Mouse (Mus musculus) liver, adult 2 months (tissue): ENCODE data around the gene Nav2. TPM values are rescaled to one million over a fixed set of nuclear protein-coding genes. Genes with fewer than 3 reads are reported as not detected.

Source experiments
- DNase-seq: peaks from one replicate; pipeline ENCODE4 v3.0.0-alpha.2; 2011; ENCODE audit warnings: low read depth, low spot score; ENCODE audit errors: extremely low read depth
- H3K27ac ChIP-seq: fragments of 200-500 bp; replicated peaks from 2 replicates; pipeline ENCODE4 v1.5.1; 2012; ENCODE audit warnings: low read depth, mild to moderate bottlenecking, control low read depth, inconsistent platforms, low read length; ENCODE audit not compliant: insufficient read depth
- H3K27me3 ChIP-seq: fragments of 200-500 bp; 2 replicates; pipeline ENCODE4 v1.6.1; 2012; ENCODE audit warnings: mild to moderate bottlenecking, moderate library complexity, low read length, inconsistent platforms; ENCODE audit not compliant: control insufficient read depth, insufficient read depth
- H3K36me3 ChIP-seq: fragments of 200-500 bp; 2 replicates; pipeline ENCODE4 v1.6.1; 2012; ENCODE audit warnings: low read length, inconsistent platforms; ENCODE audit not compliant: control insufficient read depth, insufficient read depth
- H3K4me1 ChIP-seq: fragments of 200-500 bp; 2 replicates; pipeline ENCODE4 v1.6.1; 2011; ENCODE audit warnings: low read length; ENCODE audit not compliant: control insufficient read depth, insufficient read depth
- H3K4me3 ChIP-seq: fragments of 200-500 bp; 2 replicates; pipeline ENCODE4 v1.5.1; 2011; ENCODE audit warnings: low read depth, mild to moderate bottlenecking, control low read depth, low read length, moderate library complexity; ENCODE audit not compliant: insufficient read depth
- H3K79me2 ChIP-seq: fragments of 200-500 bp; 2 replicates; pipeline ENCODE4 v1.6.1; 2012; ENCODE audit warnings: inconsistent platforms, mild to moderate bottlenecking, low read length, moderate library complexity; ENCODE audit not compliant: control insufficient read depth, insufficient read depth
- H3K9ac ChIP-seq: fragments of 200-500 bp; 2 replicates; pipeline ENCODE4 v1.6.1; 2012; ENCODE audit warnings: low read depth, mild to moderate bottlenecking, control low read depth, inconsistent platforms, low read length
- CTCF ChIP-seq: fragments of 200-500 bp; IDR thresholded peaks from 2 replicates; pipeline ENCODE4 v1.5.1; 2011; ENCODE audit warnings: low read depth, low read length, control low read depth
- POLR2A ChIP-seq: fragments of 200-500 bp; IDR thresholded peaks from 2 replicates; pipeline ENCODE4 v1.6.1; 2011; ENCODE audit warnings: low read length, control low read depth; ENCODE audit not compliant: insufficient read depth; ENCODE audit errors: extremely low read depth
- WGBS: fragments of 180-500 bp; shearing (Covaris S2); methylation state at CpG from one replicate; pipeline ENCODE4 v1.1.7; 2018; 5-methylcytosine and 5-hydroxymethylcytosine counted together
- polyA plus RNA-seq: library from polyadenylated mRNA; depleted of rRNA; stranded (reverse); fragments of >200 nt; gene quantifications from 2 replicates; pipeline ENCODE4 v1.2.3, GENCODE M21; 2012
- total RNA-seq: library from RNA; depleted of rRNA; stranded (reverse); fragments of >200 nt; gene quantifications from 2 replicates; pipeline ENCODE4 v1.2.3, GENCODE M21; 2014

Nav2 gene
- total and polyA plus RNA-seq, 2 experiments: 11.1 to 17.6 TPM

DNA sequence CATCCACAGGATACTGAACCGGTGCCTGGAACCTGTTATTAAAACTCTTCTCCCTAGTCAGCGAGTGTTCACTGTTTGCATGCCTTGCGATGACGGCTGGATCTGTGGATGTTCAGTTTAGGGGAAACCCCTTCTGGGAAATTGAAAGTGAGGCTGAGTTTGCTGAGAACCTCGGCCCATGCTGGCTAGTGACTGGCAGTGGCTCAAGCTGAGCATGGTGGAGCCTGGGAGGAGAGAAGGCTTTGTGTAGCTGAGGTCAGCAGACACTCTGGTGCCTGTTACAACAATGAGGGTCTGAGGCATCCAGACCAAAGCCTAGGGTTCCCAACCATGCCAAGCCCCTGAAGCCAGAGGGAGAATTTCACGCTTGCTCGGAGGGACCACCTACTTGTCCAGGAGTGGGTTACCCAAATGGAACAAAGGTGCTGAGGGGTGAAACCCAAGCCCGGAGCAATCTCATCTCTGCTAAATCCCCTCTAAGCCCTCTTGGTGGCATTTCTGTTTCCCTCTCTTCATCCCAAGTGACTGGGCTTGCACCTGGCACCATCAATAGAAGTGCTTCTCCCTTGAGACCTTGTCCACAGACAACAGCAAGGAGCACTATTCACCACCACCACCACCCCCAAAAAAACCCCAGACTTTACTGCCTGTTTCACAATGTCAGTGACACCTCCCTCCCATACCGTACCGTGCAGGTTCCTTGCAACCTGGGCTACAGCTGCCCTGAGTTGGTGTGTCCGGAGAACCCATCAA lies 617.0 kb downstream of the Nav2 start:
- Histone ChIP-seq H3K27me3 (no peaks in the 10 kb centered on the region), H3K9ac (peak overlapping the region; percentile 50), H3K4me3 (peak overlapping the region; percentile 30; the same call in 1 of the 2 replicates), H3K4me1 (peaks cover 48% of the 10 kb centered on the region), H3K36me3 (no peaks in the 10 kb centered on the region), H3K79me2 (peaks cover 3% of the 10 kb centered on the region; the same call in 1 of the 2 replicates), H3K27ac (peak overlapping the region; percentile 91)
- WGBS: 19% methylated on average over 11 of the region's 11 CpGs
- DNase-seq: no peak
- no peak for TF ChIP-seq POLR2A
- TF ChIP-seq CTCF: no peak

- H3K27ac ChIP-seq: peak overlapping the region; percentile 91
- WGBS: 20% methylated on average over 4 of the region's 4 CpGs
- peaks cover 46% of the 10 kb centered on the region for H3K4me1 ChIP-seq
- no peak overlapping the region; the same call in 1 of the 2 replicates for H3K9ac ChIP-seq
- no peaks in the 10 kb centered on the region for H3K36me3 ChIP-seq
- no peaks in the 10 kb centered on the region for H3K27me3 ChIP-seq
- 0 out of 2 replicates have a peak overlapping the region, but pooled peaks have one; percentile 30 for H3K4me3 ChIP-seq
- peak; percentile 78 for DNase-seq
- H3K79me2 ChIP-seq: peaks cover 7% of the 10 kb centered on the region
- TF ChIP-seq CTCF (no peak), POLR2A (no peak)
Observed at GRCm38 (mm10) chr7:49526101-49526499, 617.6 kb downstream of the Nav2 start.

DNA sequence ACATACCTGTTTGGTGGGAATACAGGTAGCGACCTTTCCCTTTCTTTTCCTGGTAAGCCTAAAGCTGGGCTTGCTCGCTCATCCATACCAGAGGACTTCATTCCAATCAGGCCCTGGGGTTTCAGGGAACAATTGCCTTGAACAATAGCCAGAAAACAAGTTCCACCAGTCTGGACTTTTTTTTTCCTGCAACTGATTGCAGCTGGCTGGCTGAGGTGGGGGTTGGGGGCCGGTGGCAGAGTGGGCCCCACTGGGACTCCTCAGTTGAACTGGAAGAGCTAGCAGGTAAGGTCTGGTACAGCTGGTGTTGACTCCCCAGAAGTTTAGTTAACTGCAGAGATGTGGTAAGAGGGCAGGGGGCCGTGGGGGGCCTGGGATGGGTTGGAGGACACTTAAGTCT lies 619.0 kb downstream of the Nav2 start:
- Histone ChIP-seq H3K36me3 (no peaks in the 10 kb centered on the region), H3K27ac (peak overlapping the region; percentile 65), H3K4me3 (no peak overlapping the region), H3K9ac (peak overlapping the region; percentile 37), H3K79me2 (peaks cover 11% of the 10 kb centered on the region), H3K27me3 (no peaks in the 10 kb centered on the region), H3K4me1 (peaks cover 41% of the 10 kb centered on the region)
- peak; percentile 50 for DNase-seq
- TF ChIP-seq POLR2A: no peak
- WGBS: 13% methylated on average over 4 of the region's 4 CpGs

GRCm38 (mm10) chr7:49527925-49528324 lies 619.4 kb downstream of the Nav2 start:
- Histone ChIP-seq H3K79me2 (peaks cover 11% of the 10 kb centered on the region), H3K27me3 (no peaks in the 10 kb centered on the region), H3K9ac (no peak overlapping the region; the same call in 1 of the 2 replicates), H3K27ac (peak overlapping the region; percentile 77), H3K36me3 (no peaks in the 10 kb centered on the region), H3K4me3 (no peak overlapping the region), H3K4me1 (peaks cover 40% of the 10 kb centered on the region)
- TF ChIP-seq POLR2A (no peak), CTCF (no peak)
- 36% methylated on average over 4 of the region's 4 CpGs for WGBS
- peak; percentile 74 for DNase-seq

GRCm38 (mm10) chr7:49529498-49529897 lies 621.0 kb downstream of the Nav2 start:
- 31% methylated on average over 2 of the region's 2 CpGs for WGBS
- peak; percentile 84 for DNase-seq

GRCm38 (mm10) chr7:49533571-49533970 lies 625.1 kb downstream of the Nav2 start:
- 34% methylated on average over 8 of the region's 8 CpGs for WGBS
- TF ChIP-seq POLR2A (no peak), CTCF (no peak)
- Histone ChIP-seq H3K79me2 (peaks cover 17% of the 10 kb centered on the region), H3K36me3 (peaks cover 3% of the 10 kb centered on the region; the same call in 1 of the 2 replicates), H3K27ac (no peak overlapping the region), H3K4me1 (peaks cover 6% of the 10 kb centered on the region), H3K4me3 (no peak overlapping the region), H3K27me3 (no peaks in the 10 kb centered on the region), H3K9ac (no peak overlapping the region)
- no peak for DNase-seq

More at GRCm38 (mm10) chr7:49529498-49529897, 621.0 kb downstream of the Nav2 start:
- Histone ChIP-seq H3K4me3 (no peak overlapping the region), H3K27ac (0 out of 2 replicates have a peak overlapping the region, but pooled peaks have one; percentile 28), H3K36me3 (no peaks in the 10 kb centered on the region), H3K9ac (no peak overlapping the region), H3K4me1 (peaks cover 31% of the 10 kb centered on the region), H3K27me3 (no peaks in the 10 kb centered on the region), H3K79me2 (peaks cover 15% of the 10 kb centered on the region)
- no peak for TF ChIP-seq POLR2A
- TF ChIP-seq CTCF: no peak
